Mouse (Mus musculus) urinary bladder, postnatal 4 days (tissue): ENCODE measurements around the gene Btbd17.

Experiments used
- DNase-seq, 2 experiments: peaks; one replicate each; pipeline ENCODE4 v3.0.0; 2021 to 2022; ENCODE audit warnings: low spot score in 2 of 2

The Btbd17 gene

GRCm38 (mm10) chr11:114802540-114803267, 7.0 kb upstream of the Btbd17 start:
- no peak for DNase-seq

- DNase-seq: no peak
Measured at GRCm38 (mm10) chr11:114801906-114802305, 6.2 kb upstream of the Btbd17 start.

GRCm38 (mm10) chr11:114798624-114799023, 2.9 kb upstream of the Btbd17 start, which contains the start of gene Gpr142:
Gene Gpr142 (plus strand): TSS chr11:114798924.
- no peak for DNase-seq

- no peak for DNase-seq
Measured at GRCm38 (mm10) chr11:114797981-114798380, 2.2 kb upstream of the Btbd17 start.

GRCm38 (mm10) chr11:114797176-114797575, 1.4 kb upstream of the Btbd17 start:
- no peak for DNase-seq

- DNase-seq: peak in 1 of 2 experiments; percentile 44
Measured at GRCm38 (mm10) chr11:114795231-114795746, 456 bp downstream of the Btbd17 start.

GRCm38 (mm10) chr11:114794691-114795090, 1.1 kb downstream of the Btbd17 start:
- no peak for DNase-seq

GRCm38 (mm10) chr11:114793868-114794545, 1.7 kb downstream of the Btbd17 start:
- no peak for DNase-seq

GRCm38 (mm10) chr11:114792931-114793494, 2.7 kb downstream of the Btbd17 start:
- DNase-seq: no peak

GRCm38 (mm10) chr11:114791891-114792411, 3.8 kb downstream of the Btbd17 start:
- DNase-seq: no peak

- no peak for DNase-seq
Measured at GRCm38 (mm10) chr11:114791351-114791889, 4.3 kb downstream of the Btbd17 start.

GRCm38 (mm10) chr11:114790841-114791240, 4.9 kb downstream of the Btbd17 start:
- no peak for DNase-seq

- DNase-seq: no peak
Measured at GRCm38 (mm10) chr11:114790171-114790570, 5.6 kb downstream of the Btbd17 start.

- no peak for DNase-seq
Measured at GRCm38 (mm10) chr11:114789716-114790115, 6.0 kb downstream of the Btbd17 start.

GRCm38 (mm10) chr11:114789061-114789714, 6.6 kb downstream of the Btbd17 start:
- DNase-seq: peak; percentile 71 to 87

- DNase-seq: no peak
Measured at GRCm38 (mm10) chr11:114787611-114788010, 8.1 kb downstream of the Btbd17 start.

GRCm38 (mm10) chr11:114786326-114786725, 9.4 kb downstream of the Btbd17 start:
- no peak for DNase-seq

GRCm38 (mm10) chr11:114785892-114786291, 9.9 kb downstream of the Btbd17 start:
- DNase-seq: no peak

GRCm38 (mm10) chr11:114780076-114780475, 15.7 kb downstream of the Btbd17 start:
- no peak for DNase-seq

GRCm38 (mm10) chr11:114771896-114772295, 23.8 kb downstream of the Btbd17 start:
- DNase-seq: no peak

GRCm38 (mm10) chr11:114769911-114770310, 25.8 kb downstream of the Btbd17 start:
- no peak for DNase-seq
